Mouse (Mus musculus) liver, embryonic 13.5 days (tissue): ENCODE results near the gene Acpp. TPM values are rescaled to one million over a fixed set of nuclear protein-coding genes. Genes with fewer than 3 reads are reported as not detected.

Experiments used
- ATAC-seq: fragments of 200-750 bp; cut with Nextera tagmentation; 2 replicates; pipeline ENCODE4 v1.8.0; 2017; ENCODE audit warnings: low read depth, mild to moderate bottlenecking, moderate number of reproducible peaks, moderate library complexity
- DNase-seq: peaks from one replicate; pipeline ENCODE4 v3.0.0; 2022
- H3K27ac ChIP-seq: fragments of 300-500 bp; sonication (generic); 2 replicates; pipeline ENCODE4 v1.5.1; 2015; ENCODE audit warnings: moderate library complexity, mild to moderate bottlenecking, inconsistent platforms
- H3K27me3 ChIP-seq: fragments of 300-500 bp; sonication (generic); 2 replicates; pipeline ENCODE4 v1.6.1; 2015; ENCODE audit warnings: mild to moderate bottlenecking, inconsistent platforms
- H3K36me3 ChIP-seq: fragments of 300-500 bp; sonication (generic); 2 replicates; pipeline ENCODE4 v1.6.1; 2015; ENCODE audit warnings: mild to moderate bottlenecking, inconsistent platforms
- H3K4me1 ChIP-seq: fragments of 300-500 bp; sonication (generic); replicated peaks from 2 replicates; pipeline ENCODE4 v1.6.1; 2015; ENCODE audit warnings: inconsistent platforms
- H3K4me2 ChIP-seq: fragments of 300-500 bp; sonication (generic); 2 replicates; pipeline ENCODE4 v1.6.1; 2015; ENCODE audit warnings: inconsistent platforms, mild to moderate bottlenecking, moderate library complexity
- H3K4me3 ChIP-seq: fragments of 300-500 bp; sonication (generic); replicated peaks from 2 replicates; pipeline ENCODE4 v1.5.1; 2015; ENCODE audit warnings: mild to moderate bottlenecking, inconsistent platforms
- H3K9ac ChIP-seq: fragments of 300-500 bp; sonication (generic); 2 replicates; pipeline ENCODE4 v1.6.1; 2015; ENCODE audit warnings: mild to moderate bottlenecking, inconsistent platforms
- H3K9me3 ChIP-seq: fragments of 300-500 bp; sonication (generic); replicated peaks from 2 replicates; pipeline ENCODE4 v1.6.1; 2016; ENCODE audit warnings: inconsistent platforms
- WGBS: fragments of 180-500 bp; shearing (Covaris S2); methylation state at CpG from one replicate; pipeline ENCODE4 v1.1.7; 2015; ENCODE audit not compliant: insufficient replicate concordance; 5-methylcytosine and 5-hydroxymethylcytosine counted together
- polyA plus RNA-seq: library from polyadenylated mRNA; unstranded; fragments of >200 nt; fragmentation: Nextera tagmentation; extraction: Ambion mirVana; gene quantifications from 2 replicates; pipeline ENCODE4 v1.2.1, GENCODE M21; 2015

The Acpp gene
- polyA plus RNA-seq, 1 experiment from 2014 or later: 0.07 TPM

GRCm38 (mm10) chr9:104304376-104304775, 33.2 kb downstream of the Acpp start:
- 57% methylated on average over 4 of the region's 4 CpGs for WGBS
- Histone ChIP-seq H3K4me1 (no peaks in the 10 kb centered on the region), H3K27ac (no peak overlapping the region), H3K27me3 (no peaks in the 10 kb centered on the region), H3K9me3 (no peaks in the 10 kb centered on the region), H3K9ac (no peak overlapping the region), H3K4me3 (no peak overlapping the region), H3K4me2 (no peak overlapping the region), H3K36me3 (no peaks in the 10 kb centered on the region)
- DNase-seq (no peak), ATAC-seq (no peak)

DNA sequence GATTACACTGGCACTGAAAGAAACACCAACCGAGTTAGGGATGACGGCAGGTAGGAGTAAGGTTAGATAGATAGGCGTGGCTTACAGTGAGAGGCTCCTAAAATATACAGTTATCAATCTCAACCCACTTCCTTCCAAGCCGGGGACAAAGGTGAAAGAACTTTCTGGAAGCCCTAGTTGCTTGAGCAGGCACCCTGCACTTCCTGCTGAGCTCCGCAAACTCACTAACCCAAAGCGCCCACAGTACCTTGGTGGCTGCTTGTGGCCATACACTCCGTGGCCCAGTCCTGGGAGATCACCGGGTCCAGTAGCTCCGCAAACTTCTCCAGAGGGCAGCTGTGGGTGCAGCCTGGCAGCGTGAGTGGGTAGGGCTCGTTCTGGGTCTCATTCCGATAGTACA, 37.0 kb downstream of the Acpp start:
- DNase-seq: no peak
- H3K27ac ChIP-seq: no peak overlapping the region
- H3K4me3 ChIP-seq: no peak overlapping the region
- H3K4me2 ChIP-seq: no peak overlapping the region
- H3K27me3 ChIP-seq: no peaks in the 10 kb centered on the region
- no peak for ATAC-seq
- no peaks in the 10 kb centered on the region for H3K9me3 ChIP-seq
- 60% methylated on average over 12 of the region's 12 CpGs for WGBS
- H3K4me1 ChIP-seq: no peaks in the 10 kb centered on the region
- no peak overlapping the region for H3K9ac ChIP-seq
- no peaks in the 10 kb centered on the region for H3K36me3 ChIP-seq

- no peak overlapping the region for H3K9ac ChIP-seq
- H3K4me1 ChIP-seq: no peaks in the 10 kb centered on the region
- H3K4me2 ChIP-seq: no peak overlapping the region
- H3K27me3 ChIP-seq: no peaks in the 10 kb centered on the region
- WGBS: 30% methylated on average over 3 of the region's 3 CpGs
- no peaks in the 10 kb centered on the region for H3K9me3 ChIP-seq
- no peaks in the 10 kb centered on the region for H3K36me3 ChIP-seq
- ATAC-seq (no peak), DNase-seq (no peak)
- H3K27ac ChIP-seq: no peak overlapping the region
- no peak overlapping the region for H3K4me3 ChIP-seq
Measured at GRCm38 (mm10) chr9:104297041-104297440, 40.5 kb downstream of the Acpp start.

GRCm38 (mm10) chr9:104284934-104285333, 52.6 kb downstream of the Acpp start:
- Histone ChIP-seq H3K9me3 (no peaks in the 10 kb centered on the region), H3K27me3 (no peaks in the 10 kb centered on the region), H3K4me2 (no peak overlapping the region), H3K9ac (no peak overlapping the region), H3K4me1 (no peaks in the 10 kb centered on the region), H3K27ac (no peak overlapping the region), H3K36me3 (no peaks in the 10 kb centered on the region), H3K4me3 (no peak overlapping the region)
- DNase-seq (no peak), ATAC-seq (no peak)
- WGBS: 34% methylated on average over 6 of the region's 6 CpGs

DNA sequence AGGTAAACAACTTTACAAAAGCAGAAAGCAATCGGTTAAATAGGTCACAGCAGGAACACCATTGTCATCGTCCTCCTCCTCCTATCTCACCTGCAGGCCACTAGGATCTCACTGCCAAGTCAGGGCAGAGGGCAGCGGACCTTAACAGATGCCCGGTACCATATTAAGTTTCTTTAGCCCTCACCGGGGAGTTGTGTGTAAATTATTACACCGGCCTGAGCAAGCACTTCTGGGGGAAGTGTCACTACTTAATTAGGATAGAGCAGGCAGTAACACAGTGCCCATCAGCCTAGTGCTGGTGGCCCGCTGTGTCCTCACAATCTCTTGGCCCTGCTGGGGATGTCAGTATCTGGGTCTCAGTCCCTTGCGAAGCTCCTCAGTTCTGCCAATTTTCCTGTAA, 55.0 kb downstream of the Acpp start:
- Histone ChIP-seq H3K4me2 (no peak overlapping the region), H3K9ac (no peak overlapping the region), H3K27me3 (no peaks in the 10 kb centered on the region), H3K4me3 (no peak overlapping the region), H3K27ac (no peak overlapping the region), H3K36me3 (no peaks in the 10 kb centered on the region), H3K4me1 (no peaks in the 10 kb centered on the region), H3K9me3 (no peaks in the 10 kb centered on the region)
- ATAC-seq (no peak), DNase-seq (no peak)
- WGBS: 50% methylated on average over 8 of the region's 8 CpGs

- H3K9me3 ChIP-seq: no peaks in the 10 kb centered on the region
- ATAC-seq: no peak
- no peaks in the 10 kb centered on the region for H3K27me3 ChIP-seq
- WGBS: 57% methylated on average over 5 of the region's 5 CpGs
- H3K4me1 ChIP-seq: no peaks in the 10 kb centered on the region
- no peak overlapping the region for H3K27ac ChIP-seq
- H3K4me3 ChIP-seq: no peak overlapping the region
- no peak overlapping the region for H3K9ac ChIP-seq
- no peaks in the 10 kb centered on the region for H3K36me3 ChIP-seq
- H3K4me2 ChIP-seq: no peak overlapping the region
- no peak for DNase-seq
Measured at GRCm38 (mm10) chr9:104281737-104282136, 55.8 kb downstream of the Acpp start.

DNA sequence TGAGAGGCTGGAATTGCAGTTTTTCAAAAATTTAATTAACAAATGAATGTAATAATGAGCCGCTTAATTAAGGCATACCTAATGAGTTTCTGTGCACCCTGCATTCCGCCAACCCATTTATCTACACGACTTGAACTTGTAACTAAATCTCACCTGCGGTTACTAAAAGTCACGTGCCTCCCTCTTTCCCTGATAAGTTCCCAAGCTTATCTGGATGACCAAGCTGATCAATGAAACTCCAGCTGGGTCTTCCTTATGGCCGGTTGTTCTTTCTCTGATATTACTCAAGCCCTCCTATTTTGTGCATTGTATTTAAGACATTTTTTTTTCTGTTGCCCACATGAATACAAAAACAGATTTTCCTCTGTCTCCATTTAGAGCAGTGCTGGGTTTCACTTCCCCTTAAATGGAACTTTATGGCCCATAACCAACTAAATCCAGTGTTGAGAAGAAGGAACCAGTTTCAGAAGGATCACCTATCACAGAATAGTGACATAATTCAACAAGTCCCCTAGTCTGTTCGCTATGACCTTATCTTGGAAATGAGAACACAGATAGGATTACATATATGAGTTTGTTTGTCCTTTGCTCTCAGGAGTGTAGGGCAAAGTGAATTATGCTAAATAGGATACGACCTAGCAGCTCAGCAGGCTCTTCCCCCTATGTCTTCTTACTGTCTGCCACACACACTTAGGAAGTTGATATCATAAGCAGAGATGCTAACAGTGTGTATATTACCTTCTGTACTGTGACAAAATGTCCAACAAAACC, 56.6 kb downstream of the Acpp start:
- no peak overlapping the region for H3K4me3 ChIP-seq
- no peak overlapping the region for H3K9ac ChIP-seq
- no peaks in the 10 kb centered on the region for H3K9me3 ChIP-seq
- H3K27ac ChIP-seq: no peak overlapping the region
- no peaks in the 10 kb centered on the region for H3K36me3 ChIP-seq
- no peaks in the 10 kb centered on the region for H3K27me3 ChIP-seq
- DNase-seq (no peak), ATAC-seq (no peak)
- H3K4me1 ChIP-seq: no peaks in the 10 kb centered on the region
- no peak overlapping the region for H3K4me2 ChIP-seq
- 55% methylated on average over 8 of the region's 8 CpGs for whole genome bisulfite sequencing

GRCm38 (mm10) chr9:104277528-104278162, 59.9 kb downstream of the Acpp start:
- Histone ChIP-seq H3K9ac (no peak overlapping the region), H3K27me3 (no peaks in the 10 kb centered on the region), H3K4me3 (no peak overlapping the region), H3K27ac (no peak overlapping the region), H3K4me2 (no peak overlapping the region), H3K36me3 (no peaks in the 10 kb centered on the region), H3K9me3 (no peaks in the 10 kb centered on the region), H3K4me1 (no peaks in the 10 kb centered on the region)
- no peak for ATAC-seq
- WGBS: 19% methylated on average over 18 of the region's 18 CpGs
- no peak for DNase-seq

- ATAC-seq: no peak
- Histone ChIP-seq H3K4me2 (no peak overlapping the region), H3K27me3 (no peaks in the 10 kb centered on the region), H3K9me3 (no peaks in the 10 kb centered on the region), H3K4me1 (no peaks in the 10 kb centered on the region), H3K9ac (no peak overlapping the region), H3K4me3 (no peak overlapping the region), H3K27ac (no peak overlapping the region), H3K36me3 (no peaks in the 10 kb centered on the region)
- 68% methylated on average over 17 of the region's 17 CpGs for WGBS
- DNase-seq: no peak
Measured at GRCm38 (mm10) chr9:104275084-104275785, 62.3 kb downstream of the Acpp start.

DNA sequence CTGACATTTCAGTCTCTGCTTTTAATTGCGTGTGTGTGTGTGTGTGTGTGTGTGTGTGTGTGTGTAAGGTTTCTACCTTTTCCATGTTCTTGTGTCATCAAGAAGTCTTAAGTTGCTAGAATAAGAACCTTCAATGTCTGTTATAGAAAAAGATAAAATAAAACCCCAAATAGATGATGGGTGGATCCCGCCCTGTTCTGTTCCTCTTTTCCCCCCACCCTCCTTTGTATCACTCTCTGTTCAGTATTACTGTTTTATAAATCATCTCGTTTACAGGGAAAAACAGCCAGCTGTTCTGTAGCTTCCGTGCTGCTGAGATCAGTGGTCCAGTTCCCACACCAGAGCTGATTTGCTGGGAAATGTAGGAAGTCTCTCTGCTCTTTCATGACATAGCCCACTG, 65.5 kb downstream of the Acpp start:
- no peak overlapping the region for H3K9ac ChIP-seq
- ATAC-seq (no peak), DNase-seq (no peak)
- no peaks in the 10 kb centered on the region for H3K27me3 ChIP-seq
- WGBS: 53% methylated on average over 4 of the region's 4 CpGs
- H3K4me1 ChIP-seq: no peaks in the 10 kb centered on the region
- H3K9me3 ChIP-seq: no peaks in the 10 kb centered on the region
- H3K4me3 ChIP-seq: no peak overlapping the region
- no peak overlapping the region for H3K4me2 ChIP-seq
- H3K27ac ChIP-seq: no peak overlapping the region
- no peaks in the 10 kb centered on the region for H3K36me3 ChIP-seq

GRCm38 (mm10) chr9:104271642-104272041, 65.9 kb downstream of the Acpp start:
- no peak overlapping the region for H3K27ac ChIP-seq
- no peak overlapping the region for H3K9ac ChIP-seq
- no peak overlapping the region for H3K4me3 ChIP-seq
- no peaks in the 10 kb centered on the region for H3K27me3 ChIP-seq
- no peak for ATAC-seq
- DNase-seq: no peak
- H3K4me2 ChIP-seq: no peak overlapping the region
- 65% methylated on average over 4 of the region's 4 CpGs for WGBS
- no peaks in the 10 kb centered on the region for H3K4me1 ChIP-seq
- no peaks in the 10 kb centered on the region for H3K9me3 ChIP-seq
- no peaks in the 10 kb centered on the region for H3K36me3 ChIP-seq
